Mouse (Mus musculus): ENCODE measurements at regions not wholly inside any gene's neighbourhood (a gene's known extent, or its start where the extent isn't known, plus 50 kb on each side); places are given as distances from the start of the nearest gene placed in this dataset.

- Histone ChIP-seq H3K9me3 (no peaks in the 10 kb centered on the region), H3K27me3 (no peaks in the 10 kb centered on the region), H3K9ac (no peak overlapping the region), H3K4me2 (no peak overlapping the region), H3K27ac (no peak overlapping the region), H3K36me3 (no peaks in the 10 kb centered on the region), H3K4me3 (no peak overlapping the region), H3K4me1 (no peaks in the 10 kb centered on the region)
- no peak for ATAC-seq (ENCODE audit: borderline replicate concordance, extremely low read depth, low FRiP score, low TSS enrichment)
- WGBS = 50% methylated on average over 4 of the region's 4 CpGs
These were observed 150.0 kb upstream of the Galnt5 start for GRCm38 (mm10) chr2:57847707-57848106.

- H3K4me3 ChIP-seq = no peak overlapping the region
- H3K4me2 ChIP-seq = no peak overlapping the region
- H3K9ac ChIP-seq = no peak overlapping the region
- H3K27me3 ChIP-seq = no peaks in the 10 kb centered on the region
- H3K4me1 ChIP-seq = no peaks in the 10 kb centered on the region
- H3K36me3 ChIP-seq = no peaks in the 10 kb centered on the region
- H3K27ac ChIP-seq = no peak overlapping the region
- ATAC-seq (ENCODE audit: borderline replicate concordance, extremely low read depth, low FRiP score, low TSS enrichment) = no peak
- 81% methylated on average over 4 of the region's 4 CpGs for WGBS
- no peaks in the 10 kb centered on the region for H3K9me3 ChIP-seq
These were observed 148.2 kb upstream of the Galnt5 start for GRCm38 (mm10) chr2:57849338-57850057.

GRCm38 (mm10) chr2:57850058-57850400 lies 147.7 kb upstream of the Galnt5 start:
- Histone ChIP-seq H3K27me3 (no peaks in the 10 kb centered on the region), H3K9me3 (no peaks in the 10 kb centered on the region), H3K27ac (no peak overlapping the region), H3K9ac (no peak overlapping the region), H3K4me2 (no peak overlapping the region), H3K4me1 (no peaks in the 10 kb centered on the region), H3K4me3 (no peak overlapping the region), H3K36me3 (no peaks in the 10 kb centered on the region)
- WGBS = 86% methylated on average over 5 of the region's 5 CpGs
- ATAC-seq (ENCODE audit: borderline replicate concordance, extremely low read depth, low FRiP score, low TSS enrichment) = no peak

GRCm38 (mm10) chr2:57856524-57857107 lies 141.1 kb upstream of the Galnt5 start:
- no peak overlapping the region for H3K9ac ChIP-seq
- no peaks in the 10 kb centered on the region for H3K36me3 ChIP-seq
- H3K9me3 ChIP-seq = no peaks in the 10 kb centered on the region
- no peaks in the 10 kb centered on the region for H3K4me1 ChIP-seq
- no peak overlapping the region for H3K27ac ChIP-seq
- 57% methylated on average over 14 of the region's 14 CpGs for WGBS
- H3K27me3 ChIP-seq = no peaks in the 10 kb centered on the region
- no peak overlapping the region for H3K4me2 ChIP-seq
- ATAC-seq (ENCODE audit: borderline replicate concordance, extremely low read depth, low FRiP score, low TSS enrichment) = peak; percentile 57; the same call in 1 of the 2 replicates
- H3K4me3 ChIP-seq = no peak overlapping the region

- no peak overlapping the region for H3K4me3 ChIP-seq
- no peaks in the 10 kb centered on the region for H3K36me3 ChIP-seq
- H3K4me2 ChIP-seq = no peak overlapping the region
- H3K4me1 ChIP-seq = no peaks in the 10 kb centered on the region
- 70% methylated on average over 1 of the region's 1 CpGs for WGBS
- H3K9ac ChIP-seq = no peak overlapping the region
- ATAC-seq (ENCODE audit: borderline replicate concordance, extremely low read depth, low FRiP score, low TSS enrichment) = no peak
- H3K9me3 ChIP-seq = no peaks in the 10 kb centered on the region
- H3K27me3 ChIP-seq = no peaks in the 10 kb centered on the region
- H3K27ac ChIP-seq = no peak overlapping the region
These were observed 132.4 kb upstream of the Galnt5 start for GRCm38 (mm10) chr2:57865289-57865688.

GRCm38 (mm10) chr2:57868046-57868445 lies 129.6 kb upstream of the Galnt5 start:
- WGBS = 65% methylated on average over 2 of the region's 2 CpGs
- H3K9me3 ChIP-seq = no peaks in the 10 kb centered on the region
- ATAC-seq (ENCODE audit: borderline replicate concordance, extremely low read depth, low FRiP score, low TSS enrichment) = no peak

GRCm38 (mm10) chr2:57900168-57900567 lies 97.5 kb upstream of the Galnt5 start:
- no peak overlapping the region for H3K9ac ChIP-seq
- WGBS = 83% methylated on average over 7 of the region's 7 CpGs
- ATAC-seq (ENCODE audit: borderline replicate concordance, extremely low read depth, low FRiP score, low TSS enrichment) = no peak
- no peaks in the 10 kb centered on the region for H3K9me3 ChIP-seq
- H3K4me1 ChIP-seq = no peaks in the 10 kb centered on the region
- H3K27me3 ChIP-seq = no peaks in the 10 kb centered on the region
- H3K4me3 ChIP-seq = no peak overlapping the region
- no peaks in the 10 kb centered on the region for H3K36me3 ChIP-seq
- H3K4me2 ChIP-seq = no peak overlapping the region
- H3K27ac ChIP-seq = no peak overlapping the region

More at GRCm38 (mm10) chr2:57868046-57868445, 129.6 kb upstream of the Galnt5 start:
- Histone ChIP-seq H3K4me2 (no peak overlapping the region), H3K9ac (no peak overlapping the region), H3K27me3 (no peaks in the 10 kb centered on the region), H3K4me3 (no peak overlapping the region), H3K27ac (no peak overlapping the region), H3K36me3 (no peaks in the 10 kb centered on the region), H3K4me1 (no peaks in the 10 kb centered on the region)

- H3K4me3 ChIP-seq = no peak overlapping the region
- no peaks in the 10 kb centered on the region for H3K9me3 ChIP-seq
- ATAC-seq (ENCODE audit: borderline replicate concordance, extremely low read depth, low FRiP score, low TSS enrichment) = no peak
- no peak overlapping the region for H3K9ac ChIP-seq
- WGBS = 48% methylated on average over 9 of the region's 9 CpGs
- H3K27me3 ChIP-seq = no peaks in the 10 kb centered on the region
- no peaks in the 10 kb centered on the region for H3K36me3 ChIP-seq
- H3K4me2 ChIP-seq = no peak overlapping the region
- no peaks in the 10 kb centered on the region for H3K4me1 ChIP-seq
- no peak overlapping the region for H3K27ac ChIP-seq
These were observed 97.0 kb upstream of the Galnt5 start for GRCm38 (mm10) chr2:57900580-57901247.

GRCm38 (mm10) chr2:57905184-57905583 lies 92.5 kb upstream of the Galnt5 start:
- Histone ChIP-seq H3K9me3 (no peaks in the 10 kb centered on the region), H3K4me2 (no peak overlapping the region), H3K9ac (no peak overlapping the region), H3K27me3 (no peaks in the 10 kb centered on the region), H3K27ac (no peak overlapping the region), H3K4me3 (no peak overlapping the region), H3K36me3 (no peaks in the 10 kb centered on the region), H3K4me1 (no peaks in the 10 kb centered on the region)
- no peak for ATAC-seq (ENCODE audit: borderline replicate concordance, extremely low read depth, low FRiP score, low TSS enrichment)
- WGBS = 87% methylated on average over 2 of the region's 2 CpGs

- no peaks in the 10 kb centered on the region for H3K27me3 ChIP-seq
- no peaks in the 10 kb centered on the region for H3K9me3 ChIP-seq
- H3K9ac ChIP-seq = no peak overlapping the region
- H3K36me3 ChIP-seq = no peaks in the 10 kb centered on the region
- no peak for ATAC-seq (ENCODE audit: borderline replicate concordance, extremely low read depth, low FRiP score, low TSS enrichment)
- no peak overlapping the region for H3K4me3 ChIP-seq
- no peak overlapping the region for H3K27ac ChIP-seq
- H3K4me1 ChIP-seq = no peaks in the 10 kb centered on the region
- no peak overlapping the region for H3K4me2 ChIP-seq
- 82% methylated on average over 5 of the region's 5 CpGs for WGBS
These were observed 90.7 kb upstream of the Galnt5 start for GRCm38 (mm10) chr2:57906939-57907338.

GRCm38 (mm10) chr2:57909706-57910105 lies 88.0 kb upstream of the Galnt5 start:
- Histone ChIP-seq H3K27ac (no peak overlapping the region), H3K27me3 (no peaks in the 10 kb centered on the region), H3K36me3 (no peaks in the 10 kb centered on the region), H3K9me3 (no peaks in the 10 kb centered on the region), H3K4me3 (no peak overlapping the region), H3K9ac (no peak overlapping the region), H3K4me1 (no peaks in the 10 kb centered on the region), H3K4me2 (no peak overlapping the region)
- ATAC-seq (ENCODE audit: borderline replicate concordance, extremely low read depth, low FRiP score, low TSS enrichment) = no peak
- WGBS = 77% methylated on average over 4 of the region's 4 CpGs

- Histone ChIP-seq H3K4me2 (no peak overlapping the region), H3K27me3 (no peaks in the 10 kb centered on the region), H3K4me1 (no peaks in the 10 kb centered on the region), H3K36me3 (no peaks in the 10 kb centered on the region), H3K4me3 (no peak overlapping the region), H3K9ac (no peak overlapping the region), H3K27ac (no peak overlapping the region), H3K9me3 (no peaks in the 10 kb centered on the region)
- ATAC-seq (ENCODE audit: borderline replicate concordance, extremely low read depth, low FRiP score, low TSS enrichment) = no peak
- 79% methylated on average over 15 of the region's 15 CpGs for WGBS
These were observed 81.2 kb upstream of the Galnt5 start for GRCm38 (mm10) chr2:57916375-57917023.
